Mouse (Mus musculus) kidney, postnatal 25 days (tissue): Measurements from ENCODE around the gene Lgr4.

Experiments used
- DNase-seq, 2 experiments: peaks; one replicate each; pipeline ENCODE4 v3.0.0; 2021; ENCODE audit warnings: mixed read lengths in 2 of 2

Gene Lgr4

GRCm38 (mm10) chr2:110036265-110036664, 118.8 kb downstream of the Lgr4 start:
- no peak for DNase-seq

- no peak for DNase-seq
These were observed 119.2 kb downstream of the Lgr4 start for GRCm38 (mm10) chr2:110036665-110037064.

GRCm38 (mm10) chr2:110037221-110037620, 119.8 kb downstream of the Lgr4 start:
- DNase-seq, result no peak

- DNase-seq, result no peak
These were observed 120.9 kb downstream of the Lgr4 start for GRCm38 (mm10) chr2:110038341-110038740.

GRCm38 (mm10) chr2:110042861-110043760, 125.7 kb downstream of the Lgr4 start:
- DNase-seq, result no peak

- no peak for DNase-seq
These were observed 141.0 kb downstream of the Lgr4 start for GRCm38 (mm10) chr2:110058424-110058823.

GRCm38 (mm10) chr2:110063131-110063530, 145.7 kb downstream of the Lgr4 start:
- peak in 1 of 2 experiments; percentile 26 for DNase-seq
